31 mouse cellular contexts compared by ENCODE assay signal in genomic region chr1:25250562-25250961, GRCm38 (mm10).
"Had no signal": no experiment of that assay in that cellular context is flagged by ENCODE, and none has a peak within 500 bp of the region (broad histone marks: within the 10 kb centered on the region; RNA-seq: fewer than 3 reads in every experiment).

No protein-coding gene starts in this region.

- H3K9ac ChIP-seq: limb, embryonic 12.5 days; limb, embryonic 13.5 days; limb, embryonic 15.5 days; liver, embryonic 12.5 days; liver, embryonic 13.5 days; liver, embryonic 14.5 days; liver, embryonic 15.5 days; liver, postnatal 0 days; lung, embryonic 14.5 days; lung, embryonic 15.5 days; midbrain, embryonic 12.5 days; midbrain, embryonic 13.5 days; midbrain, embryonic 15.5 days had no signal

- H3K27ac ChIP-seq: limb, embryonic 10.5 days; limb, embryonic 12.5 days; limb, embryonic 13.5 days; limb, embryonic 15.5 days; liver, embryonic 12.5 days; liver, embryonic 13.5 days; liver, embryonic 14.5 days; liver, embryonic 15.5 days; lung, embryonic 15.5 days; macrophage; midbrain, embryonic 10.5 days; midbrain, embryonic 12.5 days; midbrain, embryonic 13.5 days; midbrain, embryonic 15.5 days had no signal

- DNase-seq: left cerebral cortex, postnatal 4 days; liver; liver, embryonic 13.5 days; liver, postnatal 0 days; lung, adult 18-20 months; lung, adult 2 months; lung, embryonic 14.5 days; lung, postnatal 10 days; lung, postnatal 14 days; lung, postnatal 36 days; lung, postnatal 4 days; midbrain, embryonic 14.5 days had no signal

- H3K9me3 ChIP-seq: limb, embryonic 10.5 days; limb, embryonic 12.5 days; limb, embryonic 13.5 days; limb, embryonic 15.5 days; liver, embryonic 13.5 days; liver, embryonic 15.5 days; lung, embryonic 15.5 days; megakaryocyte, embryonic 14.5 days; midbrain, embryonic 10.5 days; midbrain, embryonic 12.5 days; midbrain, embryonic 13.5 days; midbrain, embryonic 15.5 days had no signal

- H3K27me3 ChIP-seq: limb, embryonic 12.5 days; limb, embryonic 13.5 days; limb, embryonic 15.5 days; liver, embryonic 12.5 days; liver, embryonic 13.5 days; liver, embryonic 15.5 days; lung, embryonic 15.5 days; megakaryocyte, embryonic 14.5 days; midbrain, embryonic 12.5 days; midbrain, embryonic 13.5 days; midbrain, embryonic 15.5 days had no signal

- H3K4me2 ChIP-seq: limb, embryonic 12.5 days; limb, embryonic 13.5 days; limb, embryonic 15.5 days; liver, embryonic 11.5 days; liver, embryonic 12.5 days; liver, embryonic 13.5 days; liver, embryonic 15.5 days; lung, embryonic 14.5 days; lung, embryonic 15.5 days; midbrain, embryonic 11.5 days; midbrain, embryonic 12.5 days; midbrain, embryonic 13.5 days; midbrain, embryonic 15.5 days had no signal

- H3K36me3 ChIP-seq: limb, embryonic 10.5 days; limb, embryonic 12.5 days; limb, embryonic 13.5 days; limb, embryonic 15.5 days; liver, embryonic 12.5 days; liver, embryonic 13.5 days; liver, embryonic 15.5 days; lung, embryonic 15.5 days; midbrain, embryonic 10.5 days; midbrain, embryonic 12.5 days; midbrain, embryonic 13.5 days; midbrain, embryonic 15.5 days had no signal

- H3K4me1 ChIP-seq: limb, embryonic 10.5 days; limb, embryonic 12.5 days; limb, embryonic 13.5 days; limb, embryonic 15.5 days; liver, embryonic 12.5 days; liver, embryonic 13.5 days; liver, embryonic 15.5 days; lung, embryonic 15.5 days; megakaryocyte, embryonic 14.5 days; midbrain, embryonic 10.5 days; midbrain, embryonic 12.5 days; midbrain, embryonic 13.5 days; midbrain, embryonic 15.5 days had no signal

- H3K4me3 ChIP-seq: limb, embryonic 10.5 days; limb, embryonic 12.5 days; limb, embryonic 13.5 days; limb, embryonic 15.5 days; liver, embryonic 12.5 days; liver, embryonic 13.5 days; liver, embryonic 15.5 days; lung, embryonic 15.5 days; megakaryocyte, embryonic 14.5 days; midbrain, embryonic 10.5 days; midbrain, embryonic 12.5 days; midbrain, embryonic 13.5 days; midbrain, embryonic 15.5 days; myocyte had no signal

- ATAC-seq: liver, embryonic 12.5 days; liver, postnatal 0 days; lung, postnatal 0 days; midbrain, embryonic 13.5 days; midbrain, embryonic 15.5 days; midbrain, embryonic 16.5 days had no signal
